Mouse (Mus musculus): ENCODE results near the gene Tbrg1.

Gene Tbrg1

GRCm38 (mm10) chr9:37629941-37630340, 27.2 kb downstream of the Tbrg1 start:
- DNase-seq (ENCODE audit: low spot score), result no peak

GRCm38 (mm10) chr9:37628581-37628980, 28.5 kb downstream of the Tbrg1 start:
- no peak for DNase-seq (ENCODE audit: low spot score)

GRCm38 (mm10) chr9:37627263-37627662, 29.8 kb downstream of the Tbrg1 start:
- no peak for DNase-seq (ENCODE audit: low spot score)

GRCm38 (mm10) chr9:37626103-37626567, 31.0 kb downstream of the Tbrg1 start:
- peak; percentile 10 for DNase-seq (ENCODE audit: low spot score)

- no peak for DNase-seq (ENCODE audit: low spot score)
Observed at GRCm38 (mm10) chr9:37625641-37626040, 31.5 kb downstream of the Tbrg1 start.

- DNase-seq (ENCODE audit: low spot score), result no peak
Observed at GRCm38 (mm10) chr9:37625129-37625528, 32.0 kb downstream of the Tbrg1 start.

- no peak for DNase-seq (ENCODE audit: low spot score)
Observed at GRCm38 (mm10) chr9:37624502-37624901, 32.6 kb downstream of the Tbrg1 start.

GRCm38 (mm10) chr9:37623981-37624380, 33.1 kb downstream of the Tbrg1 start:
- DNase-seq (ENCODE audit: low spot score), result no peak

- no peak for DNase-seq (ENCODE audit: low spot score)
Observed at GRCm38 (mm10) chr9:37621290-37621689, 35.8 kb downstream of the Tbrg1 start.

GRCm38 (mm10) chr9:37616770-37617169, 40.3 kb downstream of the Tbrg1 start:
- peak; percentile 19 for DNase-seq (ENCODE audit: low spot score)

- no peak for DNase-seq (ENCODE audit: low spot score)
Observed at GRCm38 (mm10) chr9:37615220-37615619, 41.9 kb downstream of the Tbrg1 start.

GRCm38 (mm10) chr9:37614316-37614715, 42.8 kb downstream of the Tbrg1 start:
- DNase-seq (ENCODE audit: low spot score), result no peak

- DNase-seq (ENCODE audit: low spot score), result no peak
Observed at GRCm38 (mm10) chr9:37613911-37614280, 43.2 kb downstream of the Tbrg1 start.

GRCm38 (mm10) chr9:37613182-37613910, 43.8 kb downstream of the Tbrg1 start, which contains the start of gene Spa17:
TSS of gene Spa17 (minus strand) at chr9:37613722.
- DNase-seq (ENCODE audit: low spot score), result peak; percentile 93

- DNase-seq (ENCODE audit: low spot score), result no peak
Observed at GRCm38 (mm10) chr9:37609558-37609957, 47.6 kb downstream of the Tbrg1 start.

- DNase-seq (ENCODE audit: low spot score), result no peak
Observed at GRCm38 (mm10) chr9:37605089-37605488, 52.0 kb downstream of the Tbrg1 start.

GRCm38 (mm10) chr9:37600538-37601205, 56.4 kb downstream of the Tbrg1 start:
- DNase-seq (ENCODE audit: low spot score), result no peak

Measured in yolk sac, embryonic 10.5 days (tissue).